Comparison of ENCODE assay signal across 8 mouse cellular contexts in genomic region chr17:6655087-6655511, GRCm38 (mm10). TPM values are rescaled to one million over a fixed set of nuclear protein-coding genes. Genes with fewer than 3 reads are reported as not detected.
DNase-seq lines count a peak whose midpoint lies in the region; ATAC-seq and TF ChIP-seq lines count a peak whose summit lies in the region.
"Not testable (repeated sequence)": the region's sequence is repeated elsewhere in the genome, so short reads cannot be mapped to it uniquely, and the experiment has no call there.

No protein-coding gene starts in this region.

- peak; percentile 78 for DNase-seq in A20 (ENCODE audit: low read depth, low spot score)
- DNase-seq in heart, adult 9 months (ENCODE audit: low spot score in 2 of 2), result peak; percentile 64 to 75
- peak; percentile 43 for DNase-seq in kidney, adult 18-20 months
- peak; percentile 96 for DNase-seq in midbrain, embryonic 14.5 days
- DNase-seq in spleen, adult 2 months (ENCODE audit: low read depth in 1 of 2, low spot score in 2 of 2), result peak; percentile 30 to 38

- not testable (repeated sequence) for TF ChIP-seq CTCF in bone marrow, adult 2 months (IDR thresholded peaks at IDR 0.05; ENCODE audit: control insufficient read depth, insufficient read depth, low read length); spleen, adult 2 months (IDR thresholded peaks at IDR 0.05; ENCODE audit: extremely low read depth, insufficient read depth, insufficient read length, insufficient replicate concordance)

- not testable (repeated sequence) for H3K27me3 ChIP-seq in embryonic facial prominence, embryonic 12.5 days; limb, embryonic 15.5 days; midbrain, embryonic 14.5 days (ENCODE audit: control insufficient read depth, insufficient read depth, low read length); spleen, adult 2 months (ENCODE audit: control insufficient read depth, insufficient read depth, low read length)

- peak overlapping the region; percentile 44 for H3K9ac ChIP-seq in embryonic facial prominence, embryonic 12.5 days
- H3K9ac ChIP-seq in limb, embryonic 15.5 days, result peak overlapping the region; percentile 33
- peak overlapping the region; percentile 49; the same call in 1 of the 2 replicates for H3K9ac ChIP-seq in midbrain, embryonic 14.5 days (replicated peaks; ENCODE audit: low read length)

- peak overlapping the region; percentile 40 for H3K4me2 ChIP-seq in embryonic facial prominence, embryonic 12.5 days (replicated peaks)
- H3K4me2 ChIP-seq in limb, embryonic 15.5 days, result peak overlapping the region; percentile 54
- peak overlapping the region; percentile 47 for H3K4me2 ChIP-seq in midbrain, embryonic 14.5 days (ENCODE audit: low read length)

- not testable (repeated sequence) for H3K9me3 ChIP-seq in embryonic facial prominence, embryonic 12.5 days; limb, embryonic 15.5 days; midbrain, embryonic 14.5 days (ENCODE audit: control insufficient read depth, low read length)

- TF ChIP-seq POLR2A in bone marrow, adult 2 months (IDR thresholded peaks at IDR 0.05; ENCODE audit: borderline replicate concordance, control insufficient read depth, low read depth, low read length); spleen, adult 2 months (IDR thresholded peaks at IDR 0.05; ENCODE audit: low read depth, low read length): not testable (repeated sequence)

- peak; percentile 76 for ATAC-seq in embryonic facial prominence, embryonic 12.5 days (ENCODE audit: insufficient number of reproducible peaks, insufficient read depth, low FRiP score, low TSS enrichment)
- ATAC-seq in limb, embryonic 15.5 days (ENCODE audit: insufficient number of reproducible peaks, low FRiP score, low TSS enrichment, low read depth), result peak; percentile 82
- peak; percentile 94 for ATAC-seq in midbrain, embryonic 14.5 days (ENCODE audit: low FRiP score, low TSS enrichment)

- H3K27ac ChIP-seq in bone marrow, adult 2 months (ENCODE audit: control insufficient read depth, insufficient read depth, low read depth, low read length, poor library complexity), result peak overlapping the region; percentile 91
- peak overlapping the region; percentile 69 for H3K27ac ChIP-seq in embryonic facial prominence, embryonic 12.5 days
- peak overlapping the region; percentile 86 for H3K27ac ChIP-seq in limb, embryonic 15.5 days
- peak overlapping the region; percentile 91 for H3K27ac ChIP-seq in midbrain, embryonic 14.5 days (replicated peaks; ENCODE audit: low read depth, low read length)
- H3K27ac ChIP-seq in spleen, adult 2 months (ENCODE audit: insufficient read depth, low read length), result peak overlapping the region; percentile 64

- under 1% methylated on average over 36 of the region's 36 CpGs for WGBS in bone marrow, adult 2 months
- WGBS in embryonic facial prominence, embryonic 12.5 days, result under 1% methylated on average over 36 of the region's 36 CpGs
- WGBS in limb, embryonic 15.5 days, result under 1% methylated on average over 36 of the region's 36 CpGs
- WGBS in midbrain, embryonic 14.5 days, result under 1% methylated on average over 35 of the region's 36 CpGs
- WGBS in spleen, adult 2 months, result under 1% methylated on average over 36 of the region's 36 CpGs

- peak overlapping the region; percentile 74 for H3K4me3 ChIP-seq in bone marrow, adult 2 months (replicated peaks; ENCODE audit: control insufficient read depth, low read depth, low read length)
- H3K4me3 ChIP-seq in embryonic facial prominence, embryonic 12.5 days, result peak overlapping the region; percentile 46
- H3K4me3 ChIP-seq in limb, embryonic 15.5 days, result peak overlapping the region; percentile 53
- peak overlapping the region; percentile 42 for H3K4me3 ChIP-seq in midbrain, embryonic 14.5 days (replicated peaks; ENCODE audit: low read depth, low read length)
- peak overlapping the region; percentile 67 for H3K4me3 ChIP-seq in spleen, adult 2 months (ENCODE audit: extremely low read depth, insufficient read depth, insufficient read length)

- H3K36me3 ChIP-seq in embryonic facial prominence, embryonic 12.5 days; limb, embryonic 15.5 days; midbrain, embryonic 14.5 days (ENCODE audit: control insufficient read depth, insufficient read depth, low read length); spleen, adult 2 months (ENCODE audit: control insufficient read depth, insufficient read depth, low read length): not testable (repeated sequence)

- not testable (repeated sequence) for H3K4me1 ChIP-seq in bone marrow, adult 2 months (ENCODE audit: control insufficient read depth, insufficient read depth, low read length); embryonic facial prominence, embryonic 12.5 days; limb, embryonic 15.5 days; midbrain, embryonic 14.5 days (ENCODE audit: control insufficient read depth, insufficient read depth, low read length); spleen, adult 2 months (ENCODE audit: control insufficient read depth, insufficient read depth, insufficient read length)

RNA-seq across cellular contexts. Expression of gene Dynlt1f, which starts 0.6 kb away (rescaled TPM):
- 11.6 and 31.7 TPM in 2 replicates for polyA plus RNA-seq in bone marrow, adult 2 months (2011; ENCODE audit: insufficient read depth, insufficient read length, low replicate concordance, missing spikeins)
- 284 and 298 TPM in 2 replicates for polyA plus RNA-seq in embryonic facial prominence, embryonic 12.5 days (2016; fragmentation: Nextera tagmentation; extraction: Ambion mirVana)
- 163 and 172 TPM in 2 replicates for polyA plus RNA-seq in limb, embryonic 15.5 days (2015; fragmentation: Nextera tagmentation; extraction: Ambion mirVana)
- 370 and 378 TPM in 2 replicates for polyA plus RNA-seq in midbrain, embryonic 14.5 days (2014; fragmentation: Nextera tagmentation; extraction: Ambion mirVana)
- 41.8 and 43.2 TPM in 2 replicates for polyA plus RNA-seq in spleen, adult 2 months (2012; rRNA removed)

RNA-seq across cellular contexts. Expression of gene Sytl3, which starts 3.8 kb away (rescaled TPM):
- polyA plus RNA-seq in bone marrow, adult 2 months (2011; ENCODE audit: insufficient read depth, insufficient read length, low replicate concordance, missing spikeins), result 2.0 and 7.8 TPM in 2 replicates
- 0.13 and 0.24 TPM in 2 replicates for polyA plus RNA-seq in embryonic facial prominence, embryonic 12.5 days (2016; fragmentation: Nextera tagmentation; extraction: Ambion mirVana)
- polyA plus RNA-seq in limb, embryonic 15.5 days (2015; fragmentation: Nextera tagmentation; extraction: Ambion mirVana), result 0.42 and 0.48 TPM in 2 replicates
- polyA plus RNA-seq in midbrain, embryonic 14.5 days (2014; fragmentation: Nextera tagmentation; extraction: Ambion mirVana), result 0.18 and 0.24 TPM in 2 replicates
- 2.3 and 3.8 TPM in 2 replicates for polyA plus RNA-seq in spleen, adult 2 months (2012; rRNA removed)

RNA-seq across cellular contexts. Expression of gene Dynlt1c, which starts 53.6 kb away (rescaled TPM):
- polyA plus RNA-seq in bone marrow, adult 2 months (2011; ENCODE audit: insufficient read depth, insufficient read length, low replicate concordance, missing spikeins), result 15.3 and 17.8 TPM in 2 replicates
- 51.4 and 65.5 TPM in 2 replicates for polyA plus RNA-seq in embryonic facial prominence, embryonic 12.5 days (2016; fragmentation: Nextera tagmentation; extraction: Ambion mirVana)
- 30.7 and 35.0 TPM in 2 replicates for polyA plus RNA-seq in limb, embryonic 15.5 days (2015; fragmentation: Nextera tagmentation; extraction: Ambion mirVana)
- polyA plus RNA-seq in midbrain, embryonic 14.5 days (2014; fragmentation: Nextera tagmentation; extraction: Ambion mirVana), result 54.8 and 56.2 TPM in 2 replicates
- polyA plus RNA-seq in spleen, adult 2 months (2012; rRNA removed), result 12.2 and 14.2 TPM in 2 replicates

Comparison
In these comparisons a context has a peak if more than half of its experiments do, and no peak if none do; other contexts are left out.
1. Peak in every context shown above with its lines: DNase-seq, ATAC-seq, H3K4me3 ChIP-seq and H3K27ac ChIP-seq.
2. DNase-seq: peak in every context shown above with its lines; median percentile 96 in midbrain, embryonic 14.5 days; 78 in A20; 70 in heart, adult 9 months; 43 in kidney, adult 18-20 months; 34 in spleen, adult 2 months.